Mouse (Mus musculus): Measurements from ENCODE around the gene Ddx47. TPM values are rescaled to one million over a fixed set of nuclear protein-coding genes. Genes with fewer than 3 reads are reported as not detected.
A peak's percentile ranks its signal among the peaks of the same experiment; 100 is the strongest.

The Ddx47 gene
- total RNA-seq (2014; rRNA removed) (25.6 and 26.7 TPM in 2 replicates), polyA plus RNA-seq (2012; rRNA removed) (22.2 and 26.4 TPM in 2 replicates)

DNA sequence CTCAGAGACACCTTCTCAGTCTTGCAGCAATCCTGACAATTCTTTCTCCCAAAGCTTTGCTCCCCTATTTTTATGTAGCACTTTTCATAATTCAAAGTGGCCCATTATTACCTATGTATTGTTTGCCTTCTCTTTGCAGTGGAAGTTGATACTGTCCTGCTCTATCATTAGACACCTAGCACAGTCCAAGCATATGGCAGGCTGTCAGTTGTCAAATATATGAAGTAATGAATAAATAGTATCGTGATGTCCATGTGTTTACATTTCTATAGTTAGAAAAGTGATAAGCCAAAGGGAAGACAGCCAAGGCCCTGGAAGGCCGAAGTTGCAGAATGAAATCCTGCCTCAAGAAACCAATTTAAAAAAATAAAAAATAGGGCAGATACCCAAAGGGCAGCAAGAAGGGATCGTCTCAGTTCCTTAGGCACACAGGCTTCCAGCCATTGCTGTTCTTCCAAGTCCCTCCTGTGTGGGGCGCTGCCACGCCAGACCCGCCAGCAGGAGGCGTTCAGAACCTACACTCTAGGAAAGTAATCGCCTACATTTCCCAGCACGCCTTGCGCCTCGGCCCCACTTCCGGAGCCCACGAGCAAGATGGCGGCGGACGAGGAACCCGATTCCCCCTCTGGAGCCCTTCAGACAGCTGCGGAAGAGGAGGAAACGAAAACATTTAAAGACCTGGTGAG, at the start of gene Ddx47:
Gene Ddx47, plus strand, starts transcription at position 565 of the 686 bp plus-strand sequence.
- H3K9ac ChIP-seq (ENCODE audit: low read depth, low read length): peak within 1 kb of the TSS; percentile 82
- H3K27me3 ChIP-seq (ENCODE audit: control insufficient read depth, insufficient read depth, low read length): no peaks in the 10 kb centered on the region
- peak within 1 kb of the TSS; percentile 68 for H3K4me3 ChIP-seq (ENCODE audit: insufficient read depth, low read depth, low read length)
- TF ChIP-seq POLR2A (IDR thresholded peaks at IDR 0.05; ENCODE audit: extremely low read depth, insufficient read depth, low read length) (peak; percentile 40; the same call in 1 of the 2 replicates), CTCF (IDR thresholded peaks at IDR 0.05; ENCODE audit: low read depth, low read length) (peak; percentile 100)
- H3K27ac ChIP-seq (replicated peaks; ENCODE audit: insufficient read depth, low read depth, low read length): peak within 1 kb of the TSS; percentile 36
- peaks cover 7% of the 10 kb centered on the region; the same call in 1 of the 2 replicates for H3K79me2 ChIP-seq (ENCODE audit: control insufficient read depth, insufficient read depth, low read length)
- WGBS: under 1% methylated on average over 19 of the region's 19 CpGs
- DNase-seq (ENCODE audit: extremely low read depth, low read depth, low spot score): peak; percentile 82
- peaks cover 4% of the 10 kb centered on the region; the same call in 1 of the 2 replicates for H3K4me1 ChIP-seq (ENCODE audit: control insufficient read depth, insufficient read depth, low read length)
- H3K36me3 ChIP-seq (ENCODE audit: control insufficient read depth, insufficient read depth, low read length): peaks cover 17% of the 10 kb centered on the region

DNA sequence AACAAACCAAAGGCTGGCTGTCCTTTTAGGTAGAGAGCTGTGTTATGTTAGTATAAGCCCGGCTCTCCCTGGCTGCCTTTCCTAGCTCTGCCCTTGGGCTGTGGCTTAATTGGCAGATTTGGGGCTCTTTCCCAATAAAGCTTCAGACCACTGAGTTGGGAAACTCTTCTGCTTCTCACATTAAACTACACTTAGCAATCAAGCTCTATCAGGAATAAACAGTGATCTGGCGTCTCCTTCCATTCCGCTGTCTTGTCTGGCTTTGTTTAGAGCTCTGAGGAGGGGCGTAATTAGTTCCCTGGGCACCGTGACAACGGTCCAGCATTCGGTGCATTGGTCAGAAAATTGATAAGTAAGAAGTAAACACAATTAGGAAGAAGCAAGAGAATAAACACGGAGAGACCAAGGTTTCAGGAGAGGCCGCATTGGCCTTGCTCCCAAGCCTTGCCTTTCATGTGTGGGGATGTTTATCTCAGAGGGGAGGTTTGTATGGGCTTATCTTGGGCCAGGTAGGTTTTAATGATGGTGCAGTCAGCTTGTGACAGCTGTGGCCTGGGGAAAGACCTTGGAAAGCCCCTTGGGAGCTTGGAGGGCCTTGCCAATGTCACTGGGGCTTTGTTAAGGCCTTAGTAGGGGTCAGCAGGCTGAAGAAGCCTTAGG, 49.4 kb upstream of the Ddx47 start:
- Histone ChIP-seq H3K79me2 (ENCODE audit: control insufficient read depth, insufficient read depth, low read length) (no peaks in the 10 kb centered on the region), H3K27me3 (ENCODE audit: control insufficient read depth, insufficient read depth, low read length) (no peaks in the 10 kb centered on the region), H3K27ac (replicated peaks; ENCODE audit: insufficient read depth, low read depth, low read length) (0 out of 2 replicates have a peak overlapping the region, but pooled peaks have one; percentile 7), H3K36me3 (ENCODE audit: control insufficient read depth, insufficient read depth, low read length) (no peaks in the 10 kb centered on the region), H3K4me1 (ENCODE audit: control insufficient read depth, insufficient read depth, low read length) (no peaks in the 10 kb centered on the region), H3K4me3 (ENCODE audit: insufficient read depth, low read depth, low read length) (no peak overlapping the region), H3K9ac (ENCODE audit: low read depth, low read length) (no peak overlapping the region)
- WGBS: 43% methylated on average over 9 of the region's 9 CpGs
- DNase-seq (ENCODE audit: extremely low read depth, low read depth, low spot score): peak; percentile 54
- TF ChIP-seq POLR2A (IDR thresholded peaks at IDR 0.05; ENCODE audit: extremely low read depth, insufficient read depth, low read length) (no peak), CTCF (IDR thresholded peaks at IDR 0.05; ENCODE audit: low read depth, low read length) (no peak)

DNA sequence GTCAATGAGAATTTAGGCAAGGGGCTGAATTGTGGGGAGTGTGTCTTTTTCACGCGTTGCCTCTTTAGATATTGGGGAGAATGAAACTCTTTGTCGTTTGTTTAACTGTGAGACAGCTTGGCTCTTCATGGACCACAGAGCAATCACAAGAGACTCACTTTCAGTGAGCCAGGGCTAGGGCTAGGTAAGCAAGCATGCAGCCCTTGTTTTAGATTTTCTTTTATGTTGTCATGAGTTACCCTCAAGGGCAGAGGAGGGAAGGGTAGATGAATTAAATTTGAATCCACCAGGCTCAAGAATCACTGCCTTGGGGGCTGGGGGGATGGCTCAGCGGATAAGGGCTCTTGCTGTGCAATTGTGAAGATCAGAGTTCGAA, 48.9 kb upstream of the Ddx47 start:
- Histone ChIP-seq H3K9ac (ENCODE audit: low read depth, low read length) (no peak overlapping the region), H3K79me2 (ENCODE audit: control insufficient read depth, insufficient read depth, low read length) (no peaks in the 10 kb centered on the region), H3K27ac (replicated peaks; ENCODE audit: insufficient read depth, low read depth, low read length) (no peak overlapping the region), H3K27me3 (ENCODE audit: control insufficient read depth, insufficient read depth, low read length) (no peaks in the 10 kb centered on the region), H3K4me3 (ENCODE audit: insufficient read depth, low read depth, low read length) (no peak overlapping the region), H3K4me1 (ENCODE audit: control insufficient read depth, insufficient read depth, low read length) (no peaks in the 10 kb centered on the region), H3K36me3 (ENCODE audit: control insufficient read depth, insufficient read depth, low read length) (no peaks in the 10 kb centered on the region)
- TF ChIP-seq CTCF (IDR thresholded peaks at IDR 0.05; ENCODE audit: low read depth, low read length) (no peak), POLR2A (IDR thresholded peaks at IDR 0.05; ENCODE audit: extremely low read depth, insufficient read depth, low read length) (no peak)
- WGBS: 85% methylated on average over 5 of the region's 5 CpGs
- no peak for DNase-seq (ENCODE audit: extremely low read depth, low read depth, low spot score)

DNA sequence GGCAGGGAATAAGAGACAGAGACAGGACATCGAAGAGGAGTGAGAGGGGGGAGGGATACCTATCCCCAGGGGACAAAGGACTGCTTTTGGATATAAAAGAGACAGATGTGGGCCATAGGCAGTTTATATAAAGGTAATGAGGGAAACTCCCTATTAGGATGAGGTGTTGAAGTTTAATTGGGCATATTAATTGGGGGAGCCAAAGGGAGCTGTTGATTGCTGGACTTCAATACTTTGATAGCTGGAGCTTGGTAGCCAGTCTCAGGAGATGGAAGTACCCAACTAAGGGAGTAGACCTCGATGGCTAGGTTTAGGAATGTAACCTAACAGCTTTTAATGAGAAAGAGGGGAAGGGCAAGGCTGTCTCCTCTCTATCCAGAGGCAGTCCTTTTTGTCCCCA, 47.5 kb upstream of the Ddx47 start:
- no peak overlapping the region for H3K27ac ChIP-seq (replicated peaks; ENCODE audit: insufficient read depth, low read depth, low read length)
- H3K9ac ChIP-seq (ENCODE audit: low read depth, low read length): no peak overlapping the region
- no peaks in the 10 kb centered on the region for H3K79me2 ChIP-seq (ENCODE audit: control insufficient read depth, insufficient read depth, low read length)
- H3K4me3 ChIP-seq (ENCODE audit: insufficient read depth, low read depth, low read length): no peak overlapping the region
- H3K4me1 ChIP-seq (ENCODE audit: control insufficient read depth, insufficient read depth, low read length): no peaks in the 10 kb centered on the region
- DNase-seq (ENCODE audit: extremely low read depth, low read depth, low spot score): no peak
- TF ChIP-seq CTCF (IDR thresholded peaks at IDR 0.05; ENCODE audit: low read depth, low read length): no peak
- TF ChIP-seq POLR2A (IDR thresholded peaks at IDR 0.05; ENCODE audit: extremely low read depth, insufficient read depth, low read length): no peak
- WGBS: 89% methylated on average over 2 of the region's 2 CpGs
- no peaks in the 10 kb centered on the region for H3K36me3 ChIP-seq (ENCODE audit: control insufficient read depth, insufficient read depth, low read length)
- no peaks in the 10 kb centered on the region for H3K27me3 ChIP-seq (ENCODE audit: control insufficient read depth, insufficient read depth, low read length)

DNA sequence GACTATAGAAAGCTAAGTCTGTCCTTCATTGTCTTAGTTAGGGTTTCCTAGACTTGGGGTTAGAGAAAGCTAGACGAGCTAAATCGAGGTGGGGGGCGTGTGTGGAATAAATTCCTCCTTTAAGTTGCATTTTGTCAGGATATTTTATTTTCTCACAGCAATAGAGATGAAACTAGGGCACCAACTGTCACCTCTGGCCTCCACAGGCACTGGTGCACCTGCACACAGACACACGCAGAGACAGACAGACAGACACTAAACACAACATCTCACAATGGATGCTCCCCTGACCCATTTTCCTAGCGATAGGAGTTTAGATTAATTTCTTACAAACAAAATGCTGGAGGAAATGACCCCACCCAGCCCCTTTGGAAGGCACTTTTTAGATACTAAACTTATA, 44.7 kb upstream of the Ddx47 start:
- Histone ChIP-seq H3K27ac (replicated peaks; ENCODE audit: insufficient read depth, low read depth, low read length) (no peak overlapping the region), H3K79me2 (ENCODE audit: control insufficient read depth, insufficient read depth, low read length) (no peaks in the 10 kb centered on the region)
- WGBS: 86% methylated on average over 5 of the region's 5 CpGs

DNA sequence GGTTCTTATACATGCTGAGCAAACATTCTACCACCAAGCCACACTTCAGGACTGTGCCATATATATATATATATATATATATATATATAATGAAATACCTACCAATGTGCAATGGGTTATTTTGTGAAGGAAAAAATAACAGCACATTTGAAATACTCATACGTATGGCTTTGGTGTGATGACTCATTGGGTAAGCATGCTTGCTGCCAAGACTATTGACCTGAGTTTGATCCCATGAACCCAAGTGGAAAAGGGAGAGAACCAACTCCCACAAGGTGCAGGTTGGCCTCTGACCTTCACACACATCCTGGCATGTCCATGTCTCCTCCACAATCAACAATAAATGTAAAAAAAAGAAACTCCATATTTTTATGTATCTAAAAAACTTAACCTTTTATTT, 43.1 kb upstream of the Ddx47 start:
- no peak for TF ChIP-seq CTCF (IDR thresholded peaks at IDR 0.05; ENCODE audit: low read depth, low read length)
- TF ChIP-seq POLR2A (IDR thresholded peaks at IDR 0.05; ENCODE audit: extremely low read depth, insufficient read depth, low read length): no peak
- no peaks in the 10 kb centered on the region for H3K79me2 ChIP-seq (ENCODE audit: control insufficient read depth, insufficient read depth, low read length)
- no peaks in the 10 kb centered on the region for H3K36me3 ChIP-seq (ENCODE audit: control insufficient read depth, insufficient read depth, low read length)
- no peak overlapping the region for H3K27ac ChIP-seq (replicated peaks; ENCODE audit: insufficient read depth, low read depth, low read length)
- no peak overlapping the region for H3K4me3 ChIP-seq (ENCODE audit: insufficient read depth, low read depth, low read length)
- H3K9ac ChIP-seq (ENCODE audit: low read depth, low read length): no peak overlapping the region
- H3K27me3 ChIP-seq (ENCODE audit: control insufficient read depth, insufficient read depth, low read length): no peaks in the 10 kb centered on the region
- no peaks in the 10 kb centered on the region for H3K4me1 ChIP-seq (ENCODE audit: control insufficient read depth, insufficient read depth, low read length)
- no peak for DNase-seq (ENCODE audit: extremely low read depth, low read depth, low spot score)
- WGBS: 21% methylated on average over 1 of the region's 1 CpGs

More for the DNA sequence above, 44.7 kb upstream of the Ddx47 start:
- Histone ChIP-seq H3K9ac (ENCODE audit: low read depth, low read length) (no peak overlapping the region), H3K4me1 (ENCODE audit: control insufficient read depth, insufficient read depth, low read length) (no peaks in the 10 kb centered on the region), H3K4me3 (ENCODE audit: insufficient read depth, low read depth, low read length) (no peak overlapping the region), H3K27me3 (ENCODE audit: control insufficient read depth, insufficient read depth, low read length) (no peaks in the 10 kb centered on the region), H3K36me3 (ENCODE audit: control insufficient read depth, insufficient read depth, low read length) (no peaks in the 10 kb centered on the region)
- TF ChIP-seq CTCF (IDR thresholded peaks at IDR 0.05; ENCODE audit: low read depth, low read length) (no peak), POLR2A (IDR thresholded peaks at IDR 0.05; ENCODE audit: extremely low read depth, insufficient read depth, low read length) (no peak)
- no peak for DNase-seq (ENCODE audit: extremely low read depth, low read depth, low spot score)
